Mouse (Mus musculus) heart, postnatal 10 days (tissue): ENCODE measurements at regions not wholly inside any gene's neighbourhood (a gene's known extent, or its start where the extent isn't known, plus 50 kb on each side); places are given as distances from the start of the nearest gene placed in this dataset.
"Not testable (repeated sequence)": the region's sequence is repeated elsewhere in the genome, so short reads cannot be mapped to it uniquely, and the experiment has no call there.

Experiments
- DNase-seq, 2 experiments: peaks; one replicate each; pipeline ENCODE4 v3.0.0; 2021
- intact Hi-C: fragments of 180-260 bp; cut with DNase I; formaldehyde crosslinking; loops from one replicate; pipeline ENCODE4 v1.15.1; 2025

DNA sequence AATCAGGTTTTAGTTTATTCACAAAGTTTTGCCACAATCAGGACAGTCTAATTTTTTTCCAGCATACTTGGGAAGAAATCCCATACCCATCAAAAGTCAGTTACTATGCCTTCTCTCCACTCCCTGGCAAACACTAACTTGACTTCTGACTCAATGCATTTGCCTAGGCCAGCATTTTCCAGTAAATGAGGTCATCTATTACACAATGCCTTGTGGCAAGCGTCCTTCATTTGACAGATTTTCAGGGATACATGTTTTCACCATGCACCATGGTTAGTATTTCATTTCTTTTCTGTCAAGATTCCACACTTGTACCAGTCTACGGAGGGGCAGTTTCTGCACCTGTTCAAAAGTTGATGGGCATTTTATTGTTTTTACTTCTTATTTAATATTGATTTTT, 88.4 kb upstream of the Slc2a12 start:
- intact Hi-C loops, DNase-seq: not testable (repeated sequence)

DNA sequence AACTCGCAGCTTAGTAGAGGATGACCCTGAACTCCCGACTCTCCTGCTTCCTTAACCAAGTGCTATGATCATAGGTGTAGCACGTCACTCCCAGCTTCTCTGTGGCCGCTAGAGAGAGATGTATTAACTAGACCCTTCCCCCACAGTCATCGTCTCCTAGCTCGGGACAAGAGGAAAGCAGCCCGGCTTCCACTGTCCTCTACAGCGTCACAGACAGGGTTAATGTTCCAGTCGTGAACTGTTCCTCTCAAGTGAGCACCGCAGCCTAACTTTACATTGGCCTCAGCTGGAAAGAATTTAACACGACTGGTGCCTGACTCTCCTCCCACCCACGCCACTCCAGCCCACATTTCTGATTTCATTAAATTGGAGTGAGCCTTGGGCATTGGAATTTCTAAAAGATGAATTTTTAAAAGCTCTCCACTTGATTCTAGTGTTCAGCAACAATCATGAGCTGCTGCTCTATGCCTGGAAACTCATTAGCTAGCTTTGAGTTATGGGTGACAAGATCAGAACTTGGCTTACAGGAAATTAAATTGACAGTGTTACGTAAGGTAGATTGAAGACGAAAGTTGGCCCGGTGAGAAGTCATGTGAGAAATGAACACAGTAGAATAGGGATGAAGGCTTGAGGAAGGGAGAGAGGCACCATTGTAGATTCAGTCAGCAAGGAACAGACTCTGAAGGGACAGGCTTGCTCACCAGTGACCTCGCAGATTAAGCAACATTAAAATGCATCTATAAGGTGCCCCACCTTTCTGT, 75.4 kb upstream of the Slc2a12 start:
- DNase-seq, intact Hi-C loops: not testable (repeated sequence)

- intact Hi-C loops, DNase-seq: not testable (repeated sequence)
These were observed 70.8 kb upstream of the Slc2a12 start for GRCm38 (mm10) chr10:22574048-22574447.

DNA sequence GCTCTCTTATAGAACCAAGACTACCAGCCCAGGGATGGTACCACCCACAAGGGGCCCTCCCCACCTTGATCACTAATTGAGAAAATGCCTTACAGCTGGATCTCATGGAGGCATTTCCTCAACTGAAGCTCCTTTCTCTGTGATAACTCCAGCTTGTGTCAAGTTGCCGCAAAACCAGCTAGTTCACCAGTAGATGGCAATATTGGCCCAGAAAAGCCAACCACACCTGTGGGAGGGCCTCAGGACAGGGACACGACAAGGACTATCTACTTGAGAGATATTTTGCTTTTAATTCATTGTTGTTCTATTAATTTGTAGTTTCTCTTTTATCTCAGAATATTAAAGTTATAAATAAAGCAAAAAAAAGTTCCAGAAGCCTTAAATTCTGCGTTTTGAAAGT, 65.4 kb upstream of the Slc2a12 start:
- intact Hi-C loops, result loop anchor here (1.0 to 5.0 kb wide), 5 partner anchors 135 to 543 kb away; no protein-coding TSS in a partner anchor
- peak; percentile 61 to 75 for DNase-seq

DNA sequence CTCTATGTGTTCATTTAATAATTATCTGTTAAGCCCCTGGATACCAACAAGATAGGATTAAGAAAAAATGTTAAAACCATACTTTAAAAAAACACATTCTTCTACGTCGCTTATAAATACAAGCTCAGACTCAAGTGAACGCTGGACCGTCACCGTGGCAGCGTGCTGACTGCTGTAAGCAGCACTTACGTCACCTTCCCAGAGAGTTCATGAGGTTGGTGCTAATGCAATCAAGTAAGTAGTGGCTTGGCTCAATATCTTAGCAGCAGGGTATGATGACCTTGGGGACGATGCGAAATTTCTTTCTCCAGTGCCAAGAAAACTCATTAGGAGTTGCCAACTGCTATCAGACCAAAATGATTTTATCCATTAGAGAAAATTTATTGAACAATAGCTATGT, 63.5 kb upstream of the Slc2a12 start:
- DNase-seq, intact Hi-C loops: not testable (repeated sequence)

- DNase-seq, intact Hi-C loops: not testable (repeated sequence)
These were observed 61.5 kb upstream of the Slc2a12 start for GRCm38 (mm10) chr10:22583306-22583705.

DNA sequence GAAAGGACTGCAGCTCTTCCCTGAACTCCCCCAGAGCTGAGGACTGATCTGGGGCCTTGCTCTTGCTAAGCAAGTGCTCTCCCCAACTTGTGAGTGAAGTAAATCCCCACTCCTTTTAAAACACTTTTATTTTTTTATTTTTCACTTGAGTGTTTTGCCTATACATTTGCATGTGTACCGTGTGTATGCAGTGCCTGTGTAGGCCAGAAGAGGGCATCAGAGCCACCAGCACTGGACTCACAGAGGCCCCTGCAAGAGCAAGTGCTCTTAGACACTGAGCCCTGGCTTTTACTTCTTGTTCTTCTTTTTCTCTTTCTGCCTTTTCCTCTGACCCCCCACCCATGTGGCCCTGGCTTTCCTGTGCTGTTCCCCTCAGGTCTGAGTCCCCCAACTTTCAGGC, 56.2 kb upstream of the Slc2a12 start:
- DNase-seq, intact Hi-C loops: not testable (repeated sequence)

- intact Hi-C loops, DNase-seq: not testable (repeated sequence)
These were observed 53.1 kb upstream of the Slc2a12 start for GRCm38 (mm10) chr10:22591664-22592063.

DNA sequence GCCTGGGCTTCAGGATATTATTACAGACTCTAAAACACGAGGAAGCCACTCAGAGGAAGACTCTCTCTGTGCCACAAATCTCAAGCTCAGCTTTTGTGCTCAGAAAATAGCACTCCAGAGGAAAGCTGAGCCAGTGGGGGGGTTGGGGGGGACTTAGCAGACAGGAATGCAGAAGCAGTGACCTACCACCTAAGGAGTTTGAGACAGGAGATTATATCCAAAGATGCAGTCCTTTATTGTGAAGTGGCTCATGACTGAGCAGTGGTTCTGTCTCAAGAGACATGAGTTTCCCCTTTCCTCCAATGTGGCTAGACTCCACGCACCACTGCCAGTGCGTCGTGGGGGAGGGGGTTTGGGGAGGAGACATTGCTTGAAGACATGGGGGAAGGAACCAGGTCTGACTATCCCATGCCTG, 52.6 kb upstream of the Slc2a12 start:
- DNase-seq, intact Hi-C loops: not testable (repeated sequence)

- DNase-seq, intact Hi-C loops: not testable (repeated sequence)
These were observed 52.1 kb upstream of the Slc2a12 start for GRCm38 (mm10) chr10:22592752-22593151.
